Mouse (Mus musculus): ENCODE measurements at regions not wholly inside any gene's neighbourhood (a gene's known extent, or its start where the extent isn't known, plus 50 kb on each side); places are given as distances from the start of the nearest gene placed in this dataset.

DNA sequence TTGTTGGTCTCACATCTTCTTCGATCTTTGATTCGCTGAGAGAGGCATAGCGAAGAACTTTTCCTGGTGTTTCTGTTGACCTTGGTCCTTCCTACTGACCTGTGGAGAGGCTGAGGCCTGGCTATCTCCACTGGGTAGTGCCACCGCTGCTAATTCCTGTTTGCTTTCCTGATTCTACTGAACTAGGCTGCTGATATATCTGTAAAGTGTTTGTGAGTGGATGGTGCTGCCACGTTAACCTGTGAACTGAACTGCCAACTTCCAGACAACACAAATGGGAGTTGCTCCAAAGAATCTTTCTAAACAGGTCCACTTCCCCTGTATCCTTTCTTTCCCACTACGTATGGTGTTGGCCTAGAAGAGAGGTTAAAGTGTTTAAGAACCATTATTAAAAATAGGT lies 78.0 kb upstream of the Akt3 start:
- no peak for DNase-seq (ENCODE audit: low spot score)

DNA sequence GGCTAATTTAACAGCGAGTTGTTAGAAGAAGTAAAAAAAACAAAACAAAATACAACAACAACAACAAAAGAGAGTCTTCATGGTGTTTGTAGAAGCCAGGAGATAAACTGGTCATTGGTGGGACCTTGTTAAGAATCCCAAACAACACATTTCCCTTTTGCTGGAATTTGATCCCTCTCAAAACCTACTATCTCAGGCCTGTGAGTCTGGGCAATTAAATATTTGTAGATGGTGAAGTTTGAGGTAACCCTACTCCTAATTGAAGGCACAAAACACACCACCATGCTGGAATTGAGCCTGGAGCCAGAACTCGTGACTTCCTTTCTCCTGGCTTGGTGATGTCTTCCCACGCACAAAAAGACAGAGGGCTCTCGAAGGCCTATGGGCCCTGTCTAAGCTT lies 65.4 kb upstream of the Akt3 start:
- no peak for DNase-seq (ENCODE audit: low spot score)

DNA sequence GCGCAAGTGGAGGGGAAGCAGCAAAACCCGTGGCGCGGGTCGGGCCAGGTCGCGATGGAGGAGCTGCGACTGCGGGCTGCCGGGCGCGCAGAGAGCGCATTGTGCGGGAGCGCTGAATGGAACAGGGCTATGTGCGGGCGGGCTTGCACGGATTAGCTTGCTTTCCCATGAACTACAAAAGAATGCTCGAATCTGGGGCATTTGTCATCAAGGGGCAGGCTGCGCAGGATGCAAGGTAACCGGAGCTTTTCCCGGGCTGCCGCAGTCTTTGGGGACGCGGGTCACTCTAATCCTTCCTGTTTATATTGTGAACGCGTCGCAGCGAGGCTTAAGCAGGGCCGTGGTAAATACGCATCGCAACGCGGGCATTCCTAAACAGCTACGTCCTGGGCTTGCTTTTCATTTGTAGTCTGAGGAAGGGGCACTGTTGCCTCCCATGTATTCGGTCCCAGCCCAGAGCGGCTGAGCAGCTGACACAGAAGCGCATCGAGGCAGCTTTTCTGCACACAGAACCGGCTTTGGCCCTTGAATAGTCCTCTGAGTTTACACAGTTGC lies 64.8 kb upstream of the Akt3 start:
- no peak for DNase-seq (ENCODE audit: low spot score)

DNA sequence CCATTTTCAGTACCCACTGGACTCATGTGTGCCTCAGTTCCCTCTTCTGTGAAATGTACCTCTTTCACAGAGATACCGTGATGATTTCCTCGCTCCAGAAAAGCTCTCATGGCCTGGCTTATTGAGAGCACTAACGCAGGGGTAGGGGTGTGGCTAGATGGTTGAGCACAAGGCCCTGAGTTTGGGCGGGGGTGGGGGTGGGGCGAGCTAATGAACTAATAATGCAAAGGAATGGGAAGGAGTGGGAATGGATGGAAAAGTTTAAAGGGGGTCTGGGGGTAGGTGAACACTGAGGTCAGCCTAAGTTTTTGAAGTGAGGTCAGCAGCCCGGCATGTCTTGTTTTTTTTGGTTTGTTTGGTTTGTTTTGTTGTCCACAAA lies 64.3 kb upstream of the Akt3 start:
- no peak for DNase-seq (ENCODE audit: low spot score)

DNA sequence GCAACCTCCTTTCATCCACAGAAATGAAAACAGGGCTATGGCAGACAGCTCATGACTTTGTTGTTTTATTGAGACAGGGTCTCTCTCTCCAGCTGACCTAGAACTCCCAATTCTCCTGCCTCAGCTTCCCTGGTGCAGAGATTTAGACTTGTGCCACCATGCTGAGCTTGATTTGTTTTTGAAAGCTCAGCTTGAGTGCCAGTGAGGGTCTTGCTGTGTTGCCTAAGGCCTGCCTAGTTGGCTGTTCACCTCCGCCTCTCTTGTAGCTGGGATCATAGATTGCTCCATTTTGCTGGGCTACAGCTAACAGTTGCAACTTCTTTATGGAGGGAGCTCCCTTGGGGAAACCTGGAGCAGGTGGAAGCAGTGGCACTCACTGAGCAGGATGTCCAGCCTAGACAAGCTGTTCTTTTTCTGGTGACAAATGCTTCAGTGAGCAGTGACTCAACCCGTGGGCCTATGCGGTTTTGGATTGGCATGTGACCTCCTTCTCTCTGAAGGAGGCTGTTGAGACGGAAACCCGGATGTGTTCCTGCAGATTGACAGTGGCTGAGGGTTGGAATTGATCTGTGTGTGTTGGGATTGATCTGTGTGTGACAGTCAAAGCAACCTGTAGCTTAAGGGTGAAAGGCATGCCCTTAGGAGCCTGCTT lies 63.8 kb upstream of the Akt3 start:
- DNase-seq (ENCODE audit: low spot score), result no peak

DNA sequence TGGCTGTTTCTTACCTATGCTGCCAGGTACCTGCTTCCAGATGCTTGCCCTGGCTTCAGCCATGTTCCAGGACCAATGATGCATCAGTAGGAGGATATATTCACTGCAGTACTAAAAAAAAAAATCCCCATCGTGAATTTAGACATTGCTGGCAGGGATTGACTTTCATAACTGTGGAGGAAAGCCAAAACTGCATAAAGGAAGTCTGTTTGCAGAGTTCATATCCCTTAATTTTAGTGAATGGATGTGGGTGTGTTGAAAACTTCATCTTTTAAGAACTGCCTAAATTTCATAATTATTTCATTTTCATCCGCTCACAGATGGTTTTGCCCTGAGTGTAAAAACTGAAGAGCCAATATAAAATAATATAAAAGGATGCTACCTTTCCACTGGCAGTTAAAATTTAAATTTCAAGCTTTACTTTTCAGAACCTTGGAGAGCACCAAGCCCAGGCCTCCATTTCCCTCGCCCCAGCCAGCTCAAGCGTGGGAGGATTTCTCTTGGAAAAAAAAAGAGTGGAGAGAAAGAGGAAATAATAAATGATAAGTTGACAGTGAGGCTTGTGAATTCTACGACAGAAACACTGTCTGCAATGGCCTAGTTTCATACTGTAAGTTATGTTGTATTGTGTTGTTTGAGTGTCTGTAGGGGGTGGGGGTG lies 50.3 kb upstream of the Akt3 start:
- no peak for DNase-seq (ENCODE audit: low spot score)

All from c-Kit-positive CD71-positive TER-119-positive erythroid progenitor cells, embryonic 14.5 days (primary cell).